Mouse (Mus musculus) T-cell, adult 2 months (primary cell): ENCODE measurements around the gene Erp27.

Experiments used
- DNase-seq: peaks from one replicate; pipeline ENCODE4 v3.0.0; 2022; ENCODE audit warnings: low spot score

Gene Erp27

DNA sequence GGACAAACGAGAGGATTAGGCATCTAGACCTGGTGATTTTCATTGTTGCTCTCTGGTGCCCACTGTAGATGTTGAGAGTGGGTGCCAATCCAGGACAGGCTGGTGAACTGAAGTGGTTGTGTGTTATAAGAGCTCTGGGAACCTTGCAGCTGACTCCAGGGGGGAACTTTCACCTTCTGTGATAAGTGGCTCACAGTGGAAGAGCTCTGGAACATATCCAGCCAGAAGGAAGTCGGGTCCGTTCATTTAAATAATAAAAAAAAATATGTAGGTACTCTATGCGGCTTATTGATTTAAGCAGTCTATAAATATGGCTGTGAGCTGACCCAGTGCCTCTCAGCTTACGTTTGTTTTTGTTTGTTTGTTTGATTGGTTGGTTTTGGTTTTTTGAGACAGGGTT is at the start of gene Erp27:
TSS of gene Erp27 (minus strand) at position 101 of the 400 bp plus-strand sequence.
- DNase-seq = no peak

GRCm38 (mm10) chr6:136968877-136969276 is 46.9 kb upstream of the Erp27 start:
- DNase-seq = peak; percentile 41

GRCm38 (mm10) chr6:136967466-136967865 is 45.5 kb upstream of the Erp27 start:
- DNase-seq = peak; percentile 59

GRCm38 (mm10) chr6:136965912-136966311 is 43.9 kb upstream of the Erp27 start:
- no peak for DNase-seq

- DNase-seq = peak; percentile 53
These were observed 42.9 kb upstream of the Erp27 start for GRCm38 (mm10) chr6:136964609-136965510.

GRCm38 (mm10) chr6:136962957-136963356 is 41.0 kb upstream of the Erp27 start:
- no peak for DNase-seq

- no peak for DNase-seq
These were observed 37.2 kb upstream of the Erp27 start for GRCm38 (mm10) chr6:136959131-136959530.

DNA sequence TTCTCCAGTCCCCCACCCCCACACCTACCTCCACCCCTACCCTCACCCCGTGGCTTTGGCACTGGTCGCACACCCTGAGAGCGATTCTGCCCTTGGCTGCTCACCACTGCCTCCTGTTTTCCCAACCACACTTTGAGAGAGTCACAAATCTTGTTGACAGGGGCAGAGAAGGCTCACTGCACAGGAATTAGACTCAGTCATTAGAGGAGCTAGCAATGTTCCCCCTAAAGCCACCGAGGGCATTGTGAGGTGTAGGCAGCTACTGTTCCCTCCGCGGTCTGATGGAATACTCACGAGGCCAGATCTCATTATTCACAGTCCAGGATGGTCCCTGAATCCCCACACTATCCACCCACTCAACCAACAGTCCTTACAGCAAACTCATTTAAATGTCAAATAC is 35.1 kb upstream of the Erp27 start:
- no peak for DNase-seq

- no peak for DNase-seq
These were observed 33.3 kb upstream of the Erp27 start for GRCm38 (mm10) chr6:136955240-136955639.

DNA sequence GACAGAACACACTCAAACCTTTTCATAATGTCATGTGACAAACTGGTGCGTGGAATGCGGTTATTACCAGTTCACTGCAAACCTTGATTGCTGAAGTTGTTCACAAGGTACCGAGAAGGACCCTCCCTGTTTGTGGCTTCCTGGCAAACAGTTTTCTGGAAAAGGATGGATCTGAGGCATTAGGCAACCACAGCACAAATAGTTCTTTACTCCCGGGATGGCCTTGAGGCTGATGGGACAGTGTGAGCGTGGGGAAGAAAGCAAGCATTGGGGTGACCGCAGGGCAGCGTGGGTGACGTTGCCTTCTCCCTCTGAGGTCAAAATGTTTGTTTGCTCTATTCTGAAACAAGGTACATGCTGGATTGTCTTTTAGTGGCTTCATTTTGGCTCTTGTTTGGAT is 32.7 kb upstream of the Erp27 start:
- no peak for DNase-seq

DNA sequence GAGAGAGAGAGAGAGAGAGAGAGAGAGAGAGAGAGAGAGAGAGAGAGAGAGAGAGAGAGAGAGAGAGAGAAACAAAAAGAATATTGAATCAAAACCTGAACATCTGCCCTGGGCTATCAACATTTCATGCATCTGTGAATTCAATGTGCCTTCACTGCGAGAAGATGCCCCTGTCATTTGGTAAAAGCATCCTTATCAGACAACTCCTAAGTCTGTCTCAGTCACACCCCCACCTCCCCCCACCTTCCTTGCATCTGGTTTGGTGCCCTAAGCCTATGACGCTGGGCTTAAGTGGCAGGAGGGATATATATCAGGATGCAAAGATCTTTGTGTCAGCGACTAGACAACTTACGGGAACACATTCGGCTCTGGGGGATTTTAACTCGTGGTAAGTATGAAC is 32.2 kb upstream of the Erp27 start:
- no peak for DNase-seq

DNA sequence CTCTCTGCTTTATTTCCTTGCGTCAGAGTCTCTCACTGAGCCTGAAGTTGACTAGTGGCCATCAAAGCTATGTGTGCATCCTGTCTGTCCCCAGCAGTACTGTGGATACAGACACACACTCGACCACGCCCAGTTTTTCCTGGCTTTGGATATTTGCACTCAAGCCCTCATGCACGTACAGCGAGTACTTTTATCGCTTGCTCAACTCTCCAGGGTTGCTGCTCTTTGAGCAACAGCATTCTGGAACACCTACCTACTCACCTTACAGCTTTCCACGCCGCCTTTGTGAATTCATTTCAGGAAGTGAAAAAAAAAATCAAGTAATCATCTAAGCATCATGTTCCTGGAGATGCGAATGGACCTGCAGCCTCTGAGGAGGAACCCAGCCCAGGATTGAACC is 30.9 kb upstream of the Erp27 start:
- DNase-seq = no peak

DNA sequence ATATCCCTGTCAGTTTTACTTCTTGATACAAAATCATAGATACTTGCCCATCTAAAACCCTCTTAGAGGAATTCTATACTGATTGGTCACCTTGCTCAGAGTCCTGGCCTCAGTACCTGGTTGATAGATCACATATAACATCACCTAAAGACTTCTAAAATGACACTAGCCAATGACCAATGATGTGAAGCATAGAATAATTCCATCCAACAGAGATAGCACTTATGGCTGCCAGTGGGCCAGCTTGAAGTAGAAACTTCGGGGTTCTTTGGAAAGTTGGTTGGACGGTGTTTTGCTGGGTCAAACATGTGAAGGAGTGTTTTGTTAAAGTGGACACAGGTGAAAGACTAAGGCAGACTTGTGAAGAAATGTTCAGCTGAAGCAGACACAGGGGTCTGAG is 28.2 kb upstream of the Erp27 start:
- DNase-seq = no peak

DNA sequence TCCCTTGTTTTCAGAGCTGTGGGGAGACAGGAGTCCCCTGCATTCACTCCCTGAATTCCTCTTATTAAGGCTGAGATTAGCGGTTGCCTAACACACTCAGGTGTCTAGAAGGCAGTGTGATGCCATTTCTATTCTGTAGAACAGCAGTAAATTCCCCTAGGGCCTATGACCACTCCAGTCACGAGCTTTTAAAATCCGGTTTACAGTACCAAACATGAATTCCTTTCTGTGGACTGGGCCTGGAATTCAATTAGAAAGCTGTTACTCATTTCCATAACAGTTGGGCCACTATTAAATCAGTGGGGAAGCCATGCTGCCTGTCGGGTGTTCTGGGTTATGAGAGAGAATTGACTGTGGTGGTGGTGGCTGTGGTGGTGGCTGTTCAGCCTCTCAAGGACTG is 25.7 kb upstream of the Erp27 start:
- DNase-seq = no peak

DNA sequence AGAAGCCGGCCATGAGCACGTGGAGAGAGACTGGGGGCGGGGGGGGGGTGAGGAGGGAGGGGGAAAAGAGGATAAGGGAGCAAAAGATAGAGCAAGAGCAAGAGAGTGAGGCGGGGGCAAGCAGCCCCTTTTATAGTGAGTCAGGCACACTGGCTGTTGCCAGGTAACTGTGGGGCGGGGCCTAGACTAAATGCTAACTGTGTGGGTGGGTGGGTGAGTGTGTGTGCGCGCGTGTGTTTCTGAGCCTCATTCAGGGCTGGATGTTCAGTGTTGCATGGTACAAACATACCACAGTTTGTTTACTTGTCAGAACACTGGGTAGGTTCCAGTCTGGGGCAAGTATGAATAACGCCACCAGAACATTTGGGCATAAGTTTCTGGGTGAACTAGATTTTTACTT is 25.0 kb upstream of the Erp27 start:
- DNase-seq = peak; percentile 83

DNA sequence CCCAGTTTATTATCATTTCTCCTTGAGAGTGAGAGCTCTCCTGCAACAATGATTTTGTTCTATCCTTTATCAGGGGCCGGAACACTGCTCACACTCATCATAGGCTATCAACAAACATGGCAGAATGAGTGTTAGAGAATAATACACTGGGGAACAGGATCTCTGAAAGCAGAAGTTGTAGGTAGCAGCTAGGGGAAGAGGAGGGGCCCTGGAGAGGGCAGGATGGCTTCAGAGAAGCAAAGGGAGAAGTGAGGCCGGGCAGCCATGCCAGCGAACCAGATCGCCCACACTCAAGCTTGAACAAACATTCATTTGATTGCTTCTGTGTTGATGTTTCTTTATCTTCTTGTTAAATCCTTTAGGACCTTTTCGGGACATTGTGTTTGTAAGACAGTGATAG is 24.3 kb upstream of the Erp27 start:
- DNase-seq = no peak

DNA sequence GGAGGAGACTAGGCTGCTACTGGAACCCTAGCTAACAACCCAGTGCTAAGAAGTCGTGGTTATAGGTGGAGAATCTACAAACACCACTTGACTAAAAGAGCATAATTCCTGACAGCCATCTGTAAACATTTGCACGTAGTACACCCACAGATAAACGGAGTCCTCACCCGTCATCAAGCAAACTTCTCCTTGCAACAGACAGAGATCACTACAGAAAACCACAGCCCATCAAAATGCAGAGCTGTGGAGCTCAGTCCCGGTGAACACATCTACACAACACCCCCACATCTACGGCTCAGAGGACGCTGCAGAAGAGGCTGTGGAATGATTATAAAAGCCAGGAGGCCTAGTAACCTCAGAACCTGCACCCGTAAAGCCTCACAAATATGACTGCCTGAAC is 22.5 kb upstream of the Erp27 start:
- DNase-seq = peak; percentile 67

GRCm38 (mm10) chr6:136943392-136943791 is 21.4 kb upstream of the Erp27 start:
- no peak for DNase-seq

GRCm38 (mm10) chr6:136942280-136942679 is 20.3 kb upstream of the Erp27 start:
- no peak for DNase-seq

DNA sequence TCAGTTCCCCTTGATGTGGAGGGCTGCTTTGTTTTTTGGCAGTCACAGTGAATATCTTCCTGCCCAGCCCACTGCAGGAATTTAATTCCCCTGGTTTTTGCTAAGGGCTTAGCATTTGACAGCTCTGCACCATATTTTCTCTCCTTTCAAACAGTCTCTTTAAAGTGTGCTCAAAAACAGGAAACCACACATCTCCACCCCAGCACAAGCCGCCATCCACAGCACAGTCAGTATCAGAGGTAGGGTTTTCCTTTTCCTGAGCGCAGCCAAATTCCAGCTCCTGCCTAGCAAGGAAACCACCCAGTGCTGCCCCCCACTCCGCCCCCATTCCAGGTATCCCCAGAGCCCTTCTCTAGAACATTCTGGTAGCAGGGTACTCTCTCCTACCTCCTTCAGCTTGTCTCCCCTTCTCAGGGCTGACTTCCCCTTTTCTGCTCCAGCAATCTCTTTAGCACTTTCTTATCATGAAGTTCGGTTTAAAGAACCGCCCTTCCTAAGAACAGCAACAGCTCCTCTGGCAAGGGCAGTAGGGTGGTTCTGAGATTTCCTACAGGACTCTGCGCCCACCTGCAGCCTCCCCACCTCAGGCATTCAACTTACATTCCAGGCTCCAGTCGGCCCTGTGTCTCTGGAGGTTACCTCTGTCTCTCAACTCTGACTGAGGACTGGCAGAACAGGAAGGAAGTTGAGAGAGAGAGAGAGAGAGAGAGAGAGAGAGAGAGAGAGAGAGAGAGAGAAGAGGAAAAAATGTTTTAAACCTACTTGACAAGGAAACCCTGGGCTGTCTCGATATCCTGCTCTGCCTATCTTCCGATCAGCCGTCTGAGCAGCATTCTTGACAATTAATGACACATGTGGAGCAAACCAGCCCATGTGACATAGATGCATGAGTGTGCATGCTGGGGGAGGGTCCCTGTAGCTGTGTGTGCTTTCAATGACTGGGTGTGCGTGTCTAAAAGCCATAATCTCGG is 19.4 kb upstream of the Erp27 start, which contains the start of gene Arhgdib:
TSS of gene Arhgdib (minus strand) at position 849 of the 971 bp plus-strand sequence.
- DNase-seq = peak; percentile 76

GRCm38 (mm10) chr6:136940188-136940960 is 18.4 kb upstream of the Erp27 start:
- peak; percentile 54 for DNase-seq
